Mouse (Mus musculus) lung, adult 2 months (tissue): ENCODE measurements around the gene Ilk.

Experiments
- CTCF ChIP-seq: fragments of 200-500 bp; IDR thresholded peaks from 2 replicates; pipeline ENCODE4 v1.5.1; 2011; ENCODE audit warnings: mild to moderate bottlenecking, low read length, control low read depth; ENCODE audit not compliant: insufficient read depth
- POLR2A ChIP-seq: fragments of 200-500 bp; IDR thresholded peaks from 2 replicates; pipeline ENCODE4 v1.6.1; 2011; ENCODE audit warnings: low read depth, mild to moderate bottlenecking, control low read depth, low read length, borderline replicate concordance; ENCODE audit errors: extremely low read depth

DNA sequence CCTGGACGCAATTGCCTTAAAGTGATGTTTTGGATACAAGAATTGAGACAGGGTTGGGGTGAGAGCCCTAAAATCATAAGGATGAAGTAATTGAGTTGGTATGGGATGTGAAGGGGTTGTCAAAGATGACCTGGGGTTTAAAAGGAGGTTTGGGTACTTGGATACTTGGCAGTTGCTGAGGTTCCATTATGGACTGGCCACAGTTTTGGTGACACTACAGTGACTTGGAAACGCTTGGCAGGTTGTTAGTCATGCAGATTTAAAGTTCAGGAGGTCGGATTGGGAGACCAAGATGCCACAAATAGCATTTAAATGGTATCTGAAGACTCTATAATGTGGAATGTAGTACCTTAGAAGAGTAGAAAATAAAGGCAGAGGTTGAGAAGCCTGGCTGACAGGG lies 1.3 kb downstream of the Ilk start:
- TF ChIP-seq CTCF (no peak), POLR2A (no peak)
